Mouse (Mus musculus) CH12.LX (cell line): ENCODE measurements at regions not wholly inside any gene's neighbourhood (a gene's known extent, or its start where the extent isn't known, plus 50 kb on each side); places are given as distances from the start of the nearest gene placed in this dataset.

Source experiments
- DNase-seq: peaks from one replicate; pipeline ENCODE4 v3.0.0-alpha.2; 2013; ENCODE audit errors: extremely low read depth
- H3K27ac ChIP-seq: 2 replicates; pipeline ENCODE4 v1.5.1; 2012; ENCODE audit warnings: low read depth, mild to moderate bottlenecking, control low read depth, moderate library complexity; ENCODE audit not compliant: insufficient read depth
- H3K27me3 ChIP-seq: replicated peaks from 2 replicates; pipeline ENCODE3; 2012; ENCODE audit warnings: inconsistent platforms
- H3K36me3 ChIP-seq, 2 experiments: replicated peaks in 1 of 2; 2 replicates each; pipeline versions ENCODE3 to v1.6.1; 2012; ENCODE audit warnings: inconsistent platforms in 1 of 2, low read length in 1 of 2, mild to moderate bottlenecking in 1 of 2, mixed read lengths in 1 of 2, moderate library complexity in 1 of 2; ENCODE audit not compliant: control insufficient read depth in 1 of 2, insufficient read depth in 1 of 2
- H3K4me1 ChIP-seq, 2 experiments: 2 replicates each; pipeline ENCODE4 v1.6.1; 2012; ENCODE audit warnings: inconsistent platforms in 1 of 2, moderate library complexity in 1 of 2; ENCODE audit not compliant: insufficient read depth in 2 of 2, control insufficient read depth in 1 of 2
- H3K4me2 ChIP-seq: 2 replicates; pipeline ENCODE4 v1.6.1; 2012; ENCODE audit warnings: low read depth, mild to moderate bottlenecking, control low read depth; ENCODE audit not compliant: poor library complexity, insufficient read depth, severe bottlenecking
- H3K4me3 ChIP-seq, 3 experiments: fragments of 150-350 bp in 1 of 3; sonication (generic) in 1 of 3; replicated peaks in 1 of 3; 2 replicates each; pipeline versions ENCODE3 to v1.5.1; 2011 to 2012; ENCODE audit warnings: low read depth in 2 of 3, low read length in 2 of 3, mild to moderate bottlenecking in 2 of 3, moderate library complexity in 2 of 3, control low read depth in 1 of 3, improper control_type of control experiment in 1 of 3, inconsistent platforms in 1 of 3, mixed read lengths in 1 of 3; ENCODE audit not compliant: poor library complexity in 1 of 3
- H3K79me2 ChIP-seq: replicated peaks from 2 replicates; pipeline ENCODE4 v1.6.1; 2012; ENCODE audit warnings: mild to moderate bottlenecking, moderate library complexity; ENCODE audit not compliant: control insufficient read depth, poor library complexity, insufficient read depth, severe bottlenecking; ENCODE audit errors: extremely low read depth
- H3K9ac ChIP-seq: 2 replicates; pipeline ENCODE4 v1.6.1; 2012; ENCODE audit warnings: low read depth, mild to moderate bottlenecking, control low read depth, moderate library complexity; ENCODE audit not compliant: insufficient read depth
- H3K9me3 ChIP-seq: replicated peaks from 2 replicates; pipeline ENCODE3; 2012; ENCODE audit warnings: low read length, inconsistent platforms, mixed read lengths
- BHLHE40 ChIP-seq: IDR thresholded peaks from 2 replicates; pipeline ENCODE4 v1.6.1; 2011; ENCODE audit warnings: mild to moderate bottlenecking, low read depth, low read length, improper control_type of control experiment
- CTCF ChIP-seq, 2 experiments: IDR thresholded peaks in 1 of 2; conservative IDR thresholded peaks in 1 of 2; 2 replicates each; pipeline ENCODE4 v1.5.1; 2011 to 2012; ENCODE audit warnings: low read depth in 2 of 2, low read length in 2 of 2, improper control_type of control experiment in 1 of 2, inconsistent platforms in 1 of 2, mild to moderate bottlenecking in 1 of 2, moderate library complexity in 1 of 2
- ELF1 ChIP-seq: IDR thresholded peaks from 2 replicates; pipeline ENCODE4 v1.6.1; 2014; ENCODE audit warnings: low read depth, mild to moderate bottlenecking, inconsistent platforms, low read length, improper control_type of control experiment
- EP300 ChIP-seq: IDR thresholded peaks from 2 replicates; pipeline ENCODE4 v1.6.1; 2011; ENCODE audit warnings: low read length, improper control_type of control experiment
- GABPA ChIP-seq: IDR thresholded peaks from 2 replicates; pipeline ENCODE4 v1.6.1; 2012; ENCODE audit warnings: low read depth, low read length, improper control_type of control experiment, inconsistent platforms; ENCODE audit not compliant: insufficient replicate concordance
- JUN ChIP-seq: IDR thresholded peaks from 2 replicates; pipeline ENCODE4 v1.6.1; 2011; ENCODE audit warnings: low read depth, mild to moderate bottlenecking, low read length, improper control_type of control experiment, moderate library complexity; ENCODE audit not compliant: insufficient read depth
- MAFK ChIP-seq: IDR thresholded peaks from 2 replicates; pipeline ENCODE4 v1.6.1; 2011; ENCODE audit warnings: low read length, improper control_type of control experiment; ENCODE audit not compliant: insufficient replicate concordance
- MEF2A ChIP-seq: IDR thresholded peaks from 2 replicates; pipeline ENCODE4 v1.6.1; 2014; ENCODE audit warnings: low read depth, mild to moderate bottlenecking, inconsistent platforms, low read length, improper control_type of control experiment, borderline replicate concordance
- NELFE ChIP-seq: IDR thresholded peaks from 2 replicates; pipeline ENCODE4 v1.6.1; 2011; ENCODE audit warnings: low read depth, low read length, improper control_type of control experiment
- NRF1 ChIP-seq: IDR thresholded peaks from 2 replicates; pipeline ENCODE4 v1.6.1; 2014; ENCODE audit warnings: low read depth, mild to moderate bottlenecking, inconsistent platforms, low read length, improper control_type of control experiment, moderate library complexity
- RAD21 ChIP-seq: IDR thresholded peaks from 2 replicates; pipeline ENCODE4 v1.6.1; 2011; ENCODE audit warnings: low read depth, mild to moderate bottlenecking, low read length, improper control_type of control experiment, moderate library complexity
- SIN3A ChIP-seq: IDR thresholded peaks from 2 replicates; pipeline ENCODE4 v1.6.1; 2012; ENCODE audit warnings: low read length, improper control_type of control experiment, inconsistent platforms
- SMC3 ChIP-seq: IDR thresholded peaks from 2 replicates; pipeline ENCODE4 v1.6.1; 2011; ENCODE audit warnings: low read depth, low read length, improper control_type of control experiment
- TCF12 ChIP-seq: IDR thresholded peaks from 2 replicates; pipeline ENCODE4 v1.6.1; 2014; ENCODE audit warnings: low read depth, mild to moderate bottlenecking, inconsistent platforms, low read length, improper control_type of control experiment
- UBTF ChIP-seq: IDR thresholded peaks from 2 replicates; pipeline ENCODE4 v1.6.1; 2012; ENCODE audit warnings: low read depth, mild to moderate bottlenecking, inconsistent platforms, low read length, improper control_type of control experiment, moderate library complexity
- ZC3H11A ChIP-seq: IDR thresholded peaks from 2 replicates; pipeline ENCODE4 v1.6.1; 2012; ENCODE audit warnings: low read depth, mild to moderate bottlenecking, inconsistent platforms, low read length, improper control_type of control experiment
- ZNF384 ChIP-seq: IDR thresholded peaks from 2 replicates; pipeline ENCODE4 v1.6.1; 2012; ENCODE audit warnings: low read depth, low read length, improper control_type of control experiment, inconsistent platforms
- dilution Hi-C: fragments of 300-500 bp; cut with MboI; formaldehyde crosslinking; loops from 2 replicates; pipeline ENCODE4 v1.14.3; 2020; ENCODE audit warnings: low sequenced_read_pairs; ENCODE audit not compliant: extremely low pct_unique_long_range_greater_than_20kb, extremely low pct_ligation_motif_present
- in situ Hi-C: fragments of 300-500 bp; cut with MboI; formaldehyde crosslinking; loops from 3 replicates; pipeline ENCODE4 v1.14.3; 2019; ENCODE audit warnings: low sequenced_read_pairs, low pct_ligation_motif_present, low pct_unique_long_range_greater_than_20kb, mixed read lengths

- no peaks in the 10 kb centered on the region for H3K79me2 ChIP-seq
- dilution Hi-C loops, result no loop called here
- no peaks in the 10 kb centered on the region for H3K4me1 ChIP-seq
- no peaks in the 10 kb centered on the region for H3K27me3 ChIP-seq
- no peaks in the 10 kb centered on the region for H3K36me3 ChIP-seq
- peak; percentile 5 for DNase-seq
- no peak overlapping the region for H3K4me2 ChIP-seq
- no peak overlapping the region for H3K9ac ChIP-seq
- in situ Hi-C loops, result no loop called here
- no peak overlapping the region for H3K4me3 ChIP-seq
- no peaks in the 10 kb centered on the region for H3K9me3 ChIP-seq
- H3K27ac ChIP-seq, result no peak overlapping the region
- TF ChIP-seq MAFK, result no peak
- TF ChIP-seq NRF1, result no peak
- peak; percentile 40 for TF ChIP-seq RAD21
- TF ChIP-seq ELF1, result no peak
- peak; percentile 81 for TF ChIP-seq ZNF384
- TF ChIP-seq SMC3, result peak; percentile 33; the same call in 1 of the 2 replicates
- TF ChIP-seq SIN3A, result no peak
- no peak for TF ChIP-seq JUN
- TF ChIP-seq TCF12, result no peak
- TF ChIP-seq CTCF (conservative IDR thresholded peaks at IDR 0.05 in 1 of 2, IDR thresholded peaks at IDR 0.05 in 1 of 2; ENCODE audit: low read depth in 2 of 2, low read length in 2 of 2), result peak in 1 of 2 experiments; percentile 51; a peak in 2 of 4 replicates
- TF ChIP-seq MEF2A, result no peak
Measured at GRCm38 (mm10) chr10:26540189-26540588, 164.4 kb upstream of the L3mbtl3 start.

- H3K79me2 ChIP-seq, result no peaks in the 10 kb centered on the region
- no peak overlapping the region for H3K27ac ChIP-seq
- H3K27me3 ChIP-seq, result no peaks in the 10 kb centered on the region
- H3K4me2 ChIP-seq, result no peak overlapping the region
- no peak for TF ChIP-seq UBTF
- TF ChIP-seq SIN3A, result no peak
- TF ChIP-seq EP300, result no peak
- no peak for TF ChIP-seq GABPA
- TF ChIP-seq BHLHE40, result no peak
- TF ChIP-seq ZC3H11A, result no peak
- TF ChIP-seq NELFE, result no peak
- TF ChIP-seq ZNF384, result no peak
- no peaks in the 10 kb centered on the region for H3K36me3 ChIP-seq
- no peak for DNase-seq
- no peaks in the 10 kb centered on the region for H3K4me1 ChIP-seq
- in situ Hi-C loops (no loop called here), dilution Hi-C loops (no loop called here)
- no peak overlapping the region for H3K4me3 ChIP-seq
- H3K9ac ChIP-seq, result no peak overlapping the region
- H3K9me3 ChIP-seq, result no peaks in the 10 kb centered on the region
Measured at GRCm38 (mm10) chr10:26544061-26544460, 168.3 kb upstream of the L3mbtl3 start.
